Mouse (Mus musculus) CH12.LX (cell line): ENCODE data around the gene Tmco1. TPM values are rescaled to one million over a fixed set of nuclear protein-coding genes. Genes with fewer than 3 reads are reported as not detected.
A peak's percentile ranks its signal among the peaks of the same experiment; 100 is the strongest.

Source experiments
- DNase-seq: peaks from one replicate; pipeline ENCODE4 v3.0.0-alpha.2; 2013; ENCODE audit errors: extremely low read depth
- H3K27ac ChIP-seq: 2 replicates; pipeline ENCODE4 v1.5.1; 2012; ENCODE audit warnings: low read depth, mild to moderate bottlenecking, control low read depth, moderate library complexity; ENCODE audit not compliant: insufficient read depth
- H3K27me3 ChIP-seq: replicated peaks from 2 replicates; pipeline ENCODE3; 2012; ENCODE audit warnings: inconsistent platforms
- H3K36me3 ChIP-seq, 2 experiments: replicated peaks in 1 of 2; 2 replicates each; pipeline versions ENCODE3 to v1.6.1; 2012; ENCODE audit warnings: inconsistent platforms in 1 of 2, low read length in 1 of 2, mild to moderate bottlenecking in 1 of 2, mixed read lengths in 1 of 2, moderate library complexity in 1 of 2; ENCODE audit not compliant: control insufficient read depth in 1 of 2, insufficient read depth in 1 of 2
- H3K4me1 ChIP-seq, 2 experiments: 2 replicates each; pipeline ENCODE4 v1.6.1; 2012; ENCODE audit warnings: inconsistent platforms in 1 of 2, moderate library complexity in 1 of 2; ENCODE audit not compliant: insufficient read depth in 2 of 2, control insufficient read depth in 1 of 2
- H3K4me2 ChIP-seq: 2 replicates; pipeline ENCODE4 v1.6.1; 2012; ENCODE audit warnings: low read depth, mild to moderate bottlenecking, control low read depth; ENCODE audit not compliant: poor library complexity, insufficient read depth, severe bottlenecking
- H3K4me3 ChIP-seq, 3 experiments: fragments of 150-350 bp in 1 of 3; sonication (generic) in 1 of 3; replicated peaks in 1 of 3; 2 replicates each; pipeline versions ENCODE3 to v1.5.1; 2011 to 2012; ENCODE audit warnings: low read depth in 2 of 3, low read length in 2 of 3, mild to moderate bottlenecking in 2 of 3, moderate library complexity in 2 of 3, control low read depth in 1 of 3, improper control_type of control experiment in 1 of 3, inconsistent platforms in 1 of 3, mixed read lengths in 1 of 3; ENCODE audit not compliant: poor library complexity in 1 of 3
- H3K79me2 ChIP-seq: replicated peaks from 2 replicates; pipeline ENCODE4 v1.6.1; 2012; ENCODE audit warnings: mild to moderate bottlenecking, moderate library complexity; ENCODE audit not compliant: control insufficient read depth, poor library complexity, insufficient read depth, severe bottlenecking; ENCODE audit errors: extremely low read depth
- H3K9ac ChIP-seq: 2 replicates; pipeline ENCODE4 v1.6.1; 2012; ENCODE audit warnings: low read depth, mild to moderate bottlenecking, control low read depth, moderate library complexity; ENCODE audit not compliant: insufficient read depth
- H3K9me3 ChIP-seq: replicated peaks from 2 replicates; pipeline ENCODE3; 2012; ENCODE audit warnings: low read length, inconsistent platforms, mixed read lengths
- BHLHE40 ChIP-seq: IDR thresholded peaks from 2 replicates; pipeline ENCODE4 v1.6.1; 2011; ENCODE audit warnings: mild to moderate bottlenecking, low read depth, low read length, improper control_type of control experiment
- CHD1 ChIP-seq: IDR thresholded peaks from 2 replicates; pipeline ENCODE4 v1.6.1; 2012; ENCODE audit warnings: low read depth, low read length, improper control_type of control experiment, inconsistent platforms
- CHD2 ChIP-seq: IDR thresholded peaks from 2 replicates; pipeline ENCODE4 v1.6.1; 2011; ENCODE audit warnings: low read length, improper control_type of control experiment
- E2F4 ChIP-seq: IDR thresholded peaks from 2 replicates; pipeline ENCODE4 v1.6.1; 2011; ENCODE audit warnings: low read depth, low read length, improper control_type of control experiment; ENCODE audit not compliant: insufficient replicate concordance
- EP300 ChIP-seq: IDR thresholded peaks from 2 replicates; pipeline ENCODE4 v1.6.1; 2011; ENCODE audit warnings: low read length, improper control_type of control experiment
- JUN ChIP-seq: IDR thresholded peaks from 2 replicates; pipeline ENCODE4 v1.6.1; 2011; ENCODE audit warnings: low read depth, mild to moderate bottlenecking, low read length, improper control_type of control experiment, moderate library complexity; ENCODE audit not compliant: insufficient read depth
- KAT2A ChIP-seq: IDR thresholded peaks from 2 replicates; pipeline ENCODE4 v1.6.1; 2012; ENCODE audit warnings: low read length, improper control_type of control experiment, inconsistent platforms; ENCODE audit not compliant: insufficient replicate concordance
- MEF2A ChIP-seq: IDR thresholded peaks from 2 replicates; pipeline ENCODE4 v1.6.1; 2014; ENCODE audit warnings: low read depth, mild to moderate bottlenecking, inconsistent platforms, low read length, improper control_type of control experiment, borderline replicate concordance
- MXI1 ChIP-seq: IDR thresholded peaks from 2 replicates; pipeline ENCODE4 v1.6.1; 2011; ENCODE audit warnings: mild to moderate bottlenecking, low read depth, low read length, improper control_type of control experiment
- RAD21 ChIP-seq: IDR thresholded peaks from 2 replicates; pipeline ENCODE4 v1.6.1; 2011; ENCODE audit warnings: low read depth, mild to moderate bottlenecking, low read length, improper control_type of control experiment, moderate library complexity
- UBTF ChIP-seq: IDR thresholded peaks from 2 replicates; pipeline ENCODE4 v1.6.1; 2012; ENCODE audit warnings: low read depth, mild to moderate bottlenecking, inconsistent platforms, low read length, improper control_type of control experiment, moderate library complexity
- USF2 ChIP-seq: conservative IDR thresholded peaks from 2 replicates; pipeline ENCODE4 v1.6.1; 2011; ENCODE audit warnings: low read depth, low read length, improper control_type of control experiment
- ZC3H11A ChIP-seq: IDR thresholded peaks from 2 replicates; pipeline ENCODE4 v1.6.1; 2012; ENCODE audit warnings: low read depth, mild to moderate bottlenecking, inconsistent platforms, low read length, improper control_type of control experiment
- ZMIZ1 ChIP-seq: IDR thresholded peaks from 2 replicates; pipeline ENCODE4 v1.6.1; 2012; ENCODE audit warnings: low read depth, mild to moderate bottlenecking, inconsistent platforms, low read length, improper control_type of control experiment
- dilution Hi-C: fragments of 300-500 bp; cut with MboI; formaldehyde crosslinking; loops from 2 replicates; pipeline ENCODE4 v1.14.3; 2020; ENCODE audit warnings: low sequenced_read_pairs; ENCODE audit not compliant: extremely low pct_unique_long_range_greater_than_20kb, extremely low pct_ligation_motif_present
- in situ Hi-C: fragments of 300-500 bp; cut with MboI; formaldehyde crosslinking; loops from 3 replicates; pipeline ENCODE4 v1.14.3; 2019; ENCODE audit warnings: low sequenced_read_pairs, low pct_ligation_motif_present, low pct_unique_long_range_greater_than_20kb, mixed read lengths
- polyA plus RNA-seq: library from polyadenylated mRNA; unstranded; fragments of >175 nt; gene quantifications from 2 replicates; pipeline ENCODE4 v1.2.1, GENCODE M21; 2012; ENCODE audit warnings: low read depth; ENCODE audit not compliant: insufficient read length
- total RNA-seq, 2 experiments: library from RNA; depleted of rRNA; stranded (reverse); fragments of 300-350 nt in 1 of 2; fragments of >200 nt in 1 of 2; gene quantifications; 2 replicates each; pipeline ENCODE4 v1.2.3; 2012 to 2014

Tmco1 gene
- total and polyA plus RNA-seq, 3 experiments, result 80.6 to 153 (median 127) TPM

DNA sequence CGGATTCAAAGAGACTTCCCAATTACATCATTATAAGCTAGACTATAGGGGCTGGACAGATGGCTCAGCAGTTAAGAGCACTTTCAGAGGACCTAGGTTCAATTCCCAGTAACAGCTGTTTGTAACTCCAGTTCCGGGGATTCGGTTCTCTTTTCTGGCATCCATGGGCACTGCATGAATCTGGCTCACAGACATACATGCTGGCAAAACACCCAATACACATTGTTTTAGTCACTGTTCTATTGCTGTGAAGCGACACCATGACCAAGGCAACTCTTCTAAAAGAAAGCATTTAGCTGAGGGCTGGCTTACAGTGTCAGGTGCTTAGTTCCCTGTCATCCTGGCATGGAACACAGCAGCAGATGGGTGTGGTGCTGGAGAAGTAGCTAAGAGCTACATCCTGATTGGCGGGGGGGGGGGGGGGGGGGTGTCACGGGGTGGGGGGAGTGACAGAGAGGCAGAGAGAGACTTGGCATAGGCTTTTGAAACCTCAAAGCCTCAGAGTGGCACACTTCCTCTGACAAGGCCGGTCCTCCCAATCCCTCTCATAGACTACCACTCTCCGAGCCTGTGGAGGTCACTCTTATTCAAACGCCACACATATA is 31.1 kb downstream of the Tmco1 start:
- no peak for TF ChIP-seq CHD1
- no peak for TF ChIP-seq MEF2A
- no peak for TF ChIP-seq ZC3H11A
- TF ChIP-seq KAT2A, result no peak
- TF ChIP-seq MXI1, result no peak
- TF ChIP-seq EP300, result no peak
- no peak for TF ChIP-seq JUN
- TF ChIP-seq BHLHE40, result no peak
- no peak for TF ChIP-seq ZMIZ1
- TF ChIP-seq CHD2, result no peak
- TF ChIP-seq E2F4, result no peak
- TF ChIP-seq USF2, result no peak
- TF ChIP-seq, all 38 proteins: peak for 0
- dilution Hi-C loops (no loop called here), in situ Hi-C loops (loop anchor here (5.0 kb wide), 1 partner anchor 107 kb away; no protein-coding TSS in a partner anchor)
- Histone ChIP-seq H3K27me3 (no peaks in the 10 kb centered on the region), H3K4me3 (no peak overlapping the region), H3K36me3 (peaks cover 0 to 13% of the 10 kb centered on the region in 2 experiments), H3K4me1 (peaks cover 8 to 22% of the 10 kb centered on the region in 2 experiments), H3K79me2 (no peaks in the 10 kb centered on the region), H3K4me2 (peak overlapping the region; percentile 77), H3K27ac (no peak overlapping the region), H3K9me3 (no peaks in the 10 kb centered on the region), H3K9ac (no peak overlapping the region; the same call in 1 of the 2 replicates)
- no peak for DNase-seq

- Histone ChIP-seq H3K27me3 (no peaks in the 10 kb centered on the region), H3K9ac (peak overlapping the region; percentile 67), H3K4me3 (peak overlapping the region in 1 of 3 experiments; percentile 56), H3K4me2 (peak overlapping the region; percentile 77), H3K4me1 (peaks cover 8 to 22% of the 10 kb centered on the region in 2 experiments), H3K27ac (no peak overlapping the region), H3K36me3 (peaks cover 0 to 5% of the 10 kb centered on the region in 2 experiments), H3K9me3 (no peaks in the 10 kb centered on the region), H3K79me2 (no peaks in the 10 kb centered on the region)
- dilution Hi-C loops, result no loop called here
- in situ Hi-C loops, result no loop called here
- TF ChIP-seq USF2, result no peak
- TF ChIP-seq UBTF, result no peak
- TF ChIP-seq RAD21, result no peak
- TF ChIP-seq BHLHE40, result peak; percentile 51
- no peak for TF ChIP-seq E2F4
- no peak for DNase-seq
Measured at GRCm38 (mm10) chr1:167340111-167340787, 32.1 kb downstream of the Tmco1 start.
